Mouse (Mus musculus): ENCODE results near the gene Mlst8. TPM values are rescaled to one million over a fixed set of nuclear protein-coding genes. Genes with fewer than 3 reads are reported as not detected.

The Mlst8 gene
- total RNA-seq (2014; rRNA removed) (36.5 and 45.5 TPM in 2 replicates), polyA plus RNA-seq (2015; fragmentation: Nextera tagmentation; extraction: Ambion mirVana) (23.9 and 28.2 TPM in 2 replicates)

GRCm38 (mm10) chr17:24478663-24479380 is at the start of gene Mlst8:
Gene Mlst8 (minus strand): TSS chr17:24479078.
- Histone ChIP-seq H3K36me3 (ENCODE audit: insufficient read depth) (peaks cover 35% of the 10 kb centered on the region), H3K27me3 (ENCODE audit: insufficient read depth, low read length) (no peaks in the 10 kb centered on the region), H3K4me1 (ENCODE audit: insufficient read depth) (peaks cover 8% of the 10 kb centered on the region; the same call in 1 of the 2 replicates), H3K4me2 (ENCODE audit: low read depth) (peak within 1 kb of the TSS; percentile 57), H3K27ac (ENCODE audit: low read depth, low read length) (peak within 1 kb of the TSS; percentile 95), H3K9ac (peak within 1 kb of the TSS; percentile 74), H3K9me3 (ENCODE audit: low read length) (no peaks in the 10 kb centered on the region), H3K4me3 (ENCODE audit: low read depth, low read length) (peak within 1 kb of the TSS; percentile 78)
- ATAC-seq (peak; percentile 96), DNase-seq (peak; percentile 98)
- peak; percentile 92 for TF ChIP-seq CTCF (IDR thresholded peaks at IDR 0.05; ENCODE audit: low read depth)
- WGBS: 2% methylated on average over 48 of the region's 48 CpGs

DNA sequence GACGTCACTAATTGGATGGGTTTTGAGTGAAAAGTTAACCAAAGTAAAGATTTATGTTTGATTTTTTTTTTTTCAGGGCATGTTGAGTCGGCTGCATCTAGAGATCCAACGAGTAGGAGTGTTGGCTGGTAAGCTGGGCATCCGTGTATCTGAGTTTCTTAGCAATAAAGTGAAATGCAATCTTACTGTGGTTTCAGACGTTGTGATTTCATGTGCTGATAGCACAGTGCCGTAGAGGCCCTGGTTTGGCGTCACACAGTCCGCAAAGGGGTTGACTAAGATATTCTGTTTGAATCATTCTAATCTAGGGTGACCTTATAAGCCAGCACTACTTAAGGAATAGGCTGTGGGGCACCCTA is 49.7 kb upstream of the Mlst8 start:
- DNase-seq: no peak
- H3K27ac ChIP-seq (ENCODE audit: low read depth, low read length): peak overlapping the region; percentile 89
- H3K4me1 ChIP-seq (ENCODE audit: insufficient read depth): peaks cover 35% of the 10 kb centered on the region
- no peaks in the 10 kb centered on the region for H3K27me3 ChIP-seq (ENCODE audit: insufficient read depth, low read length)
- H3K4me2 ChIP-seq (ENCODE audit: low read depth): peak overlapping the region; percentile 77
- H3K9me3 ChIP-seq (ENCODE audit: low read length): no peaks in the 10 kb centered on the region
- H3K36me3 ChIP-seq (ENCODE audit: insufficient read depth): peaks cover 14% of the 10 kb centered on the region
- peak overlapping the region; percentile 63 for H3K4me3 ChIP-seq (ENCODE audit: low read depth, low read length)
- ATAC-seq: no peak
- 0% methylated on average over 8 of the region's 8 CpGs for WGBS
- no peak for TF ChIP-seq CTCF (IDR thresholded peaks at IDR 0.05; ENCODE audit: low read depth)
- peak overlapping the region; percentile 65 for H3K9ac ChIP-seq

DNA sequence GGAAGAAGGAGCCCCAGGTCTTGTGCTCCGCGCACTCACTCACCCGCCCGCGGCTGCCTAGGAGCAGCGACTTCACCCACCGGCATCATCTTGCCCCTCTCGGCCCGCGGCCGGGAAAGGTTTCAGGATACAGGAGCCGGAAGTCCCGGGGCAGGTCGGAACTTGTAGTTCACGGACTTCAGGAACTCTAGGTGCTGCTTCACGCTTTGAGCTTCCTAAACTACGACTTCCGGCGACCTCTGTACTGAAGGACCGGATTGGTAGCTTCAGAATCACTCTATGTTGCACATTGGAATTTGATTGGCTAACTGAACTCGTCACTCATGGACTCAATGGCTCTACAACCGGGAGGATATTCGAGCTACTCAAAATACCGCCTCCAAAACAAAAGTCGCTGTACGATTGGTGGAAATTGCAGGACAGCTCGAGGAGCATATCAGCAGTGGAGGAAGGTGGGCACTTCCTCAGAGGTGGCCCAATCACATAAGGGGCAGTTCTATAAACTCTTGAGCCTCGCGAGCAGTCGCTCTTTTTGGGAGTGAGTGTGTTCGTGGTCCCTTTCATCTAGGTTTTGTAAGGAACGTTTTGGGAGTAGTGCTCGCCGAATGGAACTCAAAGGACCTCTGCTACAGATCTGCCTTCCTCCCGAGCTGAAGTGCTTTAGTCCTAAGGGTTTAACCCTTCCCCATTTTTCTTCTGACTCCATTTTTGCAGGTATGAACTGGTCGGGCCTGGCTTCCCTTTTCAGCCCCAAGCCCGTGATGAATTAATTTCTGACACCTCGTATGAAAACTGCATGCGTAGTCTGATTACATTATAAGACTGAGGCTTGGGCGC is 49.1 kb upstream of the Mlst8 start, which contains the start of gene Traf7:
Gene Traf7, minus strand, starts transcription at position 216 of the 837 bp plus-strand sequence.
- ATAC-seq (peak; percentile 97), DNase-seq (peak; percentile 98)
- TF ChIP-seq CTCF (IDR thresholded peaks at IDR 0.05; ENCODE audit: low read depth): no peak
- peak within 1 kb of the TSS; percentile 89 for H3K27ac ChIP-seq (ENCODE audit: low read depth, low read length)
- H3K9me3 ChIP-seq (ENCODE audit: low read length): no peaks in the 10 kb centered on the region
- peaks cover 29% of the 10 kb centered on the region for H3K4me1 ChIP-seq (ENCODE audit: insufficient read depth)
- peak within 1 kb of the TSS; percentile 69 for H3K9ac ChIP-seq
- peak within 1 kb of the TSS; percentile 67 for H3K4me3 ChIP-seq (ENCODE audit: low read depth, low read length)
- H3K27me3 ChIP-seq (ENCODE audit: insufficient read depth, low read length): no peaks in the 10 kb centered on the region
- H3K4me2 ChIP-seq (ENCODE audit: low read depth): peak within 1 kb of the TSS; percentile 77
- under 1% methylated on average over 40 of the region's 40 CpGs for WGBS
- peaks cover 14% of the 10 kb centered on the region for H3K36me3 ChIP-seq (ENCODE audit: insufficient read depth)

GRCm38 (mm10) chr17:24527315-24527714 is 48.4 kb upstream of the Mlst8 start:
- Histone ChIP-seq H3K4me1 (ENCODE audit: insufficient read depth) (peaks cover 25% of the 10 kb centered on the region), H3K27me3 (ENCODE audit: insufficient read depth, low read length) (no peaks in the 10 kb centered on the region), H3K4me3 (ENCODE audit: low read depth, low read length) (peak overlapping the region; percentile 67), H3K9me3 (ENCODE audit: low read length) (no peaks in the 10 kb centered on the region), H3K9ac (peak overlapping the region; percentile 69), H3K36me3 (ENCODE audit: insufficient read depth) (peaks cover 14% of the 10 kb centered on the region), H3K27ac (ENCODE audit: low read depth, low read length) (peak overlapping the region; percentile 81), H3K4me2 (ENCODE audit: low read depth) (peak overlapping the region; percentile 53)
- WGBS: under 1% methylated on average over 19 of the region's 19 CpGs
- no peak for DNase-seq
- ATAC-seq: peak; percentile 24; the same call in 1 of the 2 replicates
- TF ChIP-seq CTCF (IDR thresholded peaks at IDR 0.05; ENCODE audit: low read depth): no peak

DNA sequence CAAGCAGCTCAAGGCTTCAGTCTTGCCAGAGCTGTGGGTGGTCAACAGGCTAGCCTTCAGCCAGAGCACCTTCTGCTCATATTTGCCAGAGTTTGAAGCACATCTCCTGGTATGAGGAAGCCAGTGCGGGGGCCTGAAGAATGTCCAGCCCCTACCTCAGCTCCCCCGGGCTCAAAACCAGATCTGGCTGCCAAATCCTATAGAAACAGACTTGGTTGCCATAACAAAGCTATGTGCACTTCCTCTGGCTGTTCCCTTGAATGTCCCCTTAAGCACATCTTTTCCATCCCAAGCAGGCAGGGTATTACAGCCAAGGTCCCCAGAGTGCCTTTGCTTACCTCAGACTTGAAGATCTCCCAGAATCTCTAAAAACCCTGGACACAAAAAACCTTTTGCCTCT is 45.9 kb upstream of the Mlst8 start:
- no peak for ATAC-seq
- Histone ChIP-seq H3K9me3 (ENCODE audit: low read length) (no peaks in the 10 kb centered on the region), H3K27ac (ENCODE audit: low read depth, low read length) (no peak overlapping the region), H3K4me1 (ENCODE audit: insufficient read depth) (peaks cover 17% of the 10 kb centered on the region), H3K4me2 (ENCODE audit: low read depth) (no peak overlapping the region), H3K4me3 (ENCODE audit: low read depth, low read length) (no peak overlapping the region), H3K9ac (no peak overlapping the region), H3K27me3 (ENCODE audit: insufficient read depth, low read length) (no peaks in the 10 kb centered on the region), H3K36me3 (ENCODE audit: insufficient read depth) (peaks cover 4% of the 10 kb centered on the region)
- 85% methylated on average over 2 of the region's 2 CpGs for WGBS
- no peak for DNase-seq
- TF ChIP-seq CTCF (IDR thresholded peaks at IDR 0.05; ENCODE audit: low read depth): no peak

DNA sequence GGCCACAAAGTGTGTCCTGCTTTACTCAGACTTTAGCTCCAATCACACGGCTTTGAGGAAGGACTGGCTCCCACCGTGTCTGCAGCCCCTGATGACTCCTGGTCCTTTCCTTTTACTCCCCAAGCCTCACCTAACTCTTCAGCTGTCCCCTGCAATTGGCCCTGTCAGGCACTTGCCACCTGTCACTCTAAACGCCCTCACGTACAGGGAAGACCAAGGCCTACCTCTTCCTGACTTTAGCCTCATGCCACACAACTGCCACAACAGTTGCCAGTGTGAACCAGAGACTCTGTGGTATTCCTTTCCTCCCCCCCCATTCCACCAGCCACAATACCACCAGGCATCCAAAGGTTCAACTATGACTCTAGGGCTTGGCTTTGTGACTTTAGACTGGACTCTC is 41.6 kb upstream of the Mlst8 start:
- no peak overlapping the region for H3K9ac ChIP-seq
- 94% methylated on average over 4 of the region's 4 CpGs for WGBS
- no peaks in the 10 kb centered on the region for H3K27me3 ChIP-seq (ENCODE audit: insufficient read depth, low read length)
- no peak overlapping the region for H3K4me2 ChIP-seq (ENCODE audit: low read depth)
- H3K36me3 ChIP-seq (ENCODE audit: insufficient read depth): peaks cover 39% of the 10 kb centered on the region
- DNase-seq (no peak), ATAC-seq (no peak)
- no peak overlapping the region for H3K4me3 ChIP-seq (ENCODE audit: low read depth, low read length)
- H3K27ac ChIP-seq (ENCODE audit: low read depth, low read length): no peak overlapping the region
- H3K9me3 ChIP-seq (ENCODE audit: low read length): no peaks in the 10 kb centered on the region
- TF ChIP-seq CTCF (IDR thresholded peaks at IDR 0.05; ENCODE audit: low read depth): no peak
- H3K4me1 ChIP-seq (ENCODE audit: insufficient read depth): no peaks in the 10 kb centered on the region

All from forebrain, postnatal 0 days (tissue).